In the genomic region with DNA sequence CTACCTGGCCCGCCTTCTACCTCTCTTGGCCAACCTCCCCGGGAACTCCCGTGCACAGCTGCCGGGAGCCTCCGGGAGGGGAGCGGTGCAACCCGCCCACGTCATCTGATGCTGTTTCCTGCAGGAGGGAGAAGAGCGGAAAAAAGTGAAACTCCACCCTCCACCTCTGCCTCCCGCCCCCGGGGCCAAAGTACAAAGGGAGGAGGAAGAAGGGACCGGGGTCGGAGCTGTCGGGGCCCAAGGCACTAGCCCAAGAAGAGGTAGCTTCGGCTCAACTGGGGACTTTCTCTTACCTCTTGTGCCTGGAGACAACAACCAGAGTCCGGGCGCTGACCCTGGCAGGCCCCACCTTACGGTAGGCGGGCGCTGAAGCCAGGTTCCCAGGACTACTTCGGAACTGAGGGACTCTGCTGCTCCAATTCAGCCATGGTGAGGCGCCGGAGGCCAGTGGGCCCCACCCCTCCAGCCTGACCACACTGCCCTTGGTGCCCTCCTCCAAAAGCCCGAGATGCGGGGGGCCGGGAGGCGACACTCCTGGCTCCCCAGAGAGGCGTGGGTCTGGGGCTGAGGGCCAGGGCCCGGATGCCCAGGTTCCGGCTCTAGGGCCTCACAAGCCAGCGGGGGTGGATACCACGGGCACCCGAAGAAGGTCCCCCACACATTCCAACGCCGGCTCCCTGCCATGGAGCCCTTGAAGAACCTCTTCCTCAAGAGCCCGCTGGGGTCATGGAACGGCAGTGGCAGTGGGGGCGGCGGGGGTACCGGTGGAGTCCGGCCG, we compare ENCODE assay signal across 8 mouse cellular contexts. TPM values are rescaled to one million over a fixed set of nuclear protein-coding genes. Genes with fewer than 3 reads are reported as not detected.
DNase-seq lines count a peak whose midpoint lies in the region; ATAC-seq and TF ChIP-seq lines count a peak whose summit lies in the region.

No protein-coding gene starts in this region.

- WGBS in bone marrow, adult 2 months = 1% methylated on average over 42 of the region's 42 CpGs
- 7% methylated on average over 41 of the region's 42 CpGs for WGBS in embryonic facial prominence, embryonic 15.5 days
- 2% methylated on average over 42 of the region's 42 CpGs for WGBS in heart, adult 2 months
- 1% methylated on average over 42 of the region's 42 CpGs for WGBS in kidney, adult 2 months
- WGBS in limb, embryonic 12.5 days = 12% methylated on average over 42 of the region's 42 CpGs
- 15% methylated on average over 42 of the region's 42 CpGs for WGBS in midbrain, embryonic 14.5 days

- peaks cover 2% of the 10 kb centered on the region; the same call in 1 of the 2 replicates for H3K4me1 ChIP-seq in bone marrow, adult 2 months (ENCODE audit: control insufficient read depth, insufficient read depth, low read length)
- peaks cover 53% of the 10 kb centered on the region for H3K4me1 ChIP-seq in embryonic facial prominence, embryonic 15.5 days
- peaks cover 17% of the 10 kb centered on the region for H3K4me1 ChIP-seq in heart, adult 2 months (ENCODE audit: control insufficient read depth, insufficient read depth, low read length)
- H3K4me1 ChIP-seq in kidney, adult 2 months (ENCODE audit: control insufficient read depth, insufficient read depth, low read length) = peaks cover 14% of the 10 kb centered on the region
- peaks cover 43% of the 10 kb centered on the region for H3K4me1 ChIP-seq in limb, embryonic 12.5 days (replicated peaks)
- peaks cover 33% of the 10 kb centered on the region for H3K4me1 ChIP-seq in midbrain, embryonic 14.5 days (ENCODE audit: control insufficient read depth, insufficient read depth, low read length)

- no peak for TF ChIP-seq CTCF in bone marrow, adult 2 months (IDR thresholded peaks at IDR 0.05; ENCODE audit: control insufficient read depth, insufficient read depth, low read length)
- peak; percentile 11; the same call in 1 of the 2 replicates for TF ChIP-seq CTCF in heart, adult 2 months (IDR thresholded peaks at IDR 0.05)
- no peak for TF ChIP-seq CTCF in kidney, adult 2 months (conservative IDR thresholded peaks at IDR 0.05; ENCODE audit: insufficient read depth, insufficient read length, low read depth, low read length)

- intact Hi-C loops in heart, adult 2 months (cut with DNase I) = loop anchor here (2.0 to 10.0 kb wide), 4 partner anchors 42 to 305 kb away; partner anchors contain the start of genes Kat5, Rela and Sart1

- 0 out of 2 replicates have a peak, but pooled peaks have one; percentile 16 for TF ChIP-seq EP300 in heart, adult 2 months (IDR thresholded peaks at IDR 0.05; ENCODE audit: insufficient read depth, low read depth, low read length)

- peak; percentile 77 for ATAC-seq in embryonic facial prominence, embryonic 15.5 days (ENCODE audit: insufficient number of reproducible peaks, low FRiP score, low TSS enrichment, low read depth)
- ATAC-seq in limb, embryonic 12.5 days (ENCODE audit: insufficient number of reproducible peaks, insufficient read depth, low FRiP score, low TSS enrichment, low read depth) = peak; percentile 11; the same call in 1 of the 2 replicates
- no peak; the same call in 1 of the 2 replicates for ATAC-seq in midbrain, embryonic 14.5 days (ENCODE audit: low FRiP score, low TSS enrichment)

- H3K27me3 ChIP-seq in embryonic facial prominence, embryonic 15.5 days = no peaks in the 10 kb centered on the region
- no peaks in the 10 kb centered on the region for H3K27me3 ChIP-seq in heart, adult 2 months (ENCODE audit: control insufficient read depth, insufficient read depth, low read length)
- no peaks in the 10 kb centered on the region for H3K27me3 ChIP-seq in kidney, adult 2 months (replicated peaks; ENCODE audit: control insufficient read depth, insufficient read depth, low read length)
- no peaks in the 10 kb centered on the region for H3K27me3 ChIP-seq in limb, embryonic 12.5 days
- H3K27me3 ChIP-seq in midbrain, embryonic 14.5 days (ENCODE audit: control insufficient read depth, insufficient read depth, low read length) = no peaks in the 10 kb centered on the region

- H3K9ac ChIP-seq in embryonic facial prominence, embryonic 15.5 days = peak overlapping the region; percentile 73
- peak overlapping the region; percentile 78 for H3K9ac ChIP-seq in heart, adult 2 months (ENCODE audit: low read depth, low read length)
- H3K9ac ChIP-seq in limb, embryonic 12.5 days (replicated peaks) = peak overlapping the region; percentile 94
- peak overlapping the region; percentile 75 for H3K9ac ChIP-seq in midbrain, embryonic 14.5 days (replicated peaks; ENCODE audit: low read length)

- peak; percentile 92 for DNase-seq in 416B (ENCODE audit: low read depth)
- peak; percentile 89 to 93 for DNase-seq in heart, adult 2 months
- DNase-seq in kidney, adult 2 months = peak; percentile 97
- DNase-seq in midbrain, embryonic 14.5 days = peak; percentile 69
- DNase-seq in spleen, adult 12 weeks (ENCODE audit: low spot score) = peak; percentile 80

- H3K4me3 ChIP-seq in bone marrow, adult 2 months (replicated peaks; ENCODE audit: control insufficient read depth, low read depth, low read length) = peak overlapping the region; percentile 84
- peak overlapping the region; percentile 75 for H3K4me3 ChIP-seq in embryonic facial prominence, embryonic 15.5 days (replicated peaks)
- peak overlapping the region; percentile 94 for H3K4me3 ChIP-seq in heart, adult 2 months
- H3K4me3 ChIP-seq in kidney, adult 2 months (ENCODE audit: insufficient read depth, low read depth, low read length) = peak overlapping the region; percentile 88
- H3K4me3 ChIP-seq in limb, embryonic 12.5 days (replicated peaks) = peak overlapping the region; percentile 93
- H3K4me3 ChIP-seq in midbrain, embryonic 14.5 days (replicated peaks; ENCODE audit: low read depth, low read length) = peak overlapping the region; percentile 89

- TF ChIP-seq POLR2A in bone marrow, adult 2 months (IDR thresholded peaks at IDR 0.05; ENCODE audit: borderline replicate concordance, control insufficient read depth, low read depth, low read length) = peak; percentile 71
- TF ChIP-seq POLR2A in heart, adult 2 months (IDR thresholded peaks at IDR 0.05; ENCODE audit: insufficient read depth, low read depth, low read length) = peak; percentile 90
- TF ChIP-seq POLR2A in kidney, adult 2 months (IDR thresholded peaks at IDR 0.05; ENCODE audit: low read depth, low read length) = peak; percentile 41

- peaks cover 41% of the 10 kb centered on the region for H3K36me3 ChIP-seq in embryonic facial prominence, embryonic 15.5 days
- no peaks in the 10 kb centered on the region for H3K36me3 ChIP-seq in heart, adult 2 months (ENCODE audit: control insufficient read depth, insufficient read depth, low read length)
- 0 out of 2 replicates have a peak, but pooled peaks cover 2% of the 10 kb centered on the region for H3K36me3 ChIP-seq in kidney, adult 2 months (ENCODE audit: control insufficient read depth, insufficient read depth, low read length)
- H3K36me3 ChIP-seq in limb, embryonic 12.5 days = peaks cover 66% of the 10 kb centered on the region
- peaks cover 41% of the 10 kb centered on the region for H3K36me3 ChIP-seq in midbrain, embryonic 14.5 days (ENCODE audit: control insufficient read depth, insufficient read depth, low read length)

- H3K4me2 ChIP-seq in embryonic facial prominence, embryonic 15.5 days (replicated peaks) = peak overlapping the region; percentile 94
- peak overlapping the region; percentile 95 for H3K4me2 ChIP-seq in limb, embryonic 12.5 days
- peak overlapping the region; percentile 100 for H3K4me2 ChIP-seq in midbrain, embryonic 14.5 days (ENCODE audit: low read length)

- H3K27ac ChIP-seq in bone marrow, adult 2 months (ENCODE audit: control insufficient read depth, insufficient read depth, low read depth, low read length, poor library complexity) = peak overlapping the region; percentile 94
- H3K27ac ChIP-seq in embryonic facial prominence, embryonic 15.5 days (replicated peaks) = peak overlapping the region; percentile 97
- H3K27ac ChIP-seq in heart, adult 2 months = peak overlapping the region; percentile 97
- H3K27ac ChIP-seq in kidney, adult 2 months (ENCODE audit: insufficient read depth, low read depth, low read length) = peak overlapping the region; percentile 92
- peak overlapping the region; percentile 90 for H3K27ac ChIP-seq in limb, embryonic 12.5 days
- H3K27ac ChIP-seq in midbrain, embryonic 14.5 days (replicated peaks; ENCODE audit: low read depth, low read length) = peak overlapping the region; percentile 84

- H3K79me2 ChIP-seq in heart, adult 2 months (replicated peaks; ENCODE audit: control insufficient read depth, insufficient read depth, low read length) = peaks cover 7% of the 10 kb centered on the region

- H3K9me3 ChIP-seq in embryonic facial prominence, embryonic 15.5 days (replicated peaks) = no peaks in the 10 kb centered on the region
- no peaks in the 10 kb centered on the region for H3K9me3 ChIP-seq in limb, embryonic 12.5 days
- no peaks in the 10 kb centered on the region for H3K9me3 ChIP-seq in midbrain, embryonic 14.5 days (ENCODE audit: control insufficient read depth, low read length)

RNA-seq across cellular contexts. Expression of gene Pcnx3, which starts 1.0 kb away (rescaled TPM):
- polyA plus RNA-seq in bone marrow, adult 2 months (2011; ENCODE audit: insufficient read depth, insufficient read length, low replicate concordance, missing spikeins) = 43.5 and 99.7 TPM in 2 replicates
- 24.6 and 26.6 TPM in 2 replicates for polyA plus RNA-seq in embryonic facial prominence, embryonic 15.5 days (2015; fragmentation: Nextera tagmentation; extraction: Ambion mirVana)
- 10 to 100 TPM; 17.5 to 18.6 TPM for total RNA-seq in heart, adult 2 months (2021)
- 33.6 and 40.1 TPM in 2 replicates for polyA plus RNA-seq in heart, adult 2 months (2012; rRNA removed)
- polyA plus RNA-seq in kidney, adult 2 months (2012; rRNA removed) = 88.8 and 108 TPM in 2 replicates
- 35.9 and 38.3 TPM in 2 replicates for polyA plus RNA-seq in limb, embryonic 12.5 days (2016; fragmentation: Nextera tagmentation; extraction: Ambion mirVana)
- polyA plus RNA-seq in midbrain, embryonic 14.5 days (2014; fragmentation: Nextera tagmentation; extraction: Ambion mirVana) = 33.6 and 34.4 TPM in 2 replicates

RNA-seq across cellular contexts. Expression of gene Map3k11, which starts 1.2 kb away (rescaled TPM):
- polyA plus RNA-seq in bone marrow, adult 2 months (2011; ENCODE audit: insufficient read depth, insufficient read length, low replicate concordance, missing spikeins) = 26.8 and 60.5 TPM in 2 replicates
- polyA plus RNA-seq in embryonic facial prominence, embryonic 15.5 days (2015; fragmentation: Nextera tagmentation; extraction: Ambion mirVana) = 27.1 and 30.0 TPM in 2 replicates
- 10 to 100 TPM; 20.8 to 23.2 TPM for total RNA-seq in heart, adult 2 months (2021)
- polyA plus RNA-seq in heart, adult 2 months (2012; rRNA removed) = 31.5 and 31.9 TPM in 2 replicates
- 72.2 and 83.9 TPM in 2 replicates for polyA plus RNA-seq in kidney, adult 2 months (2012; rRNA removed)
- 19.4 and 19.6 TPM in 2 replicates for polyA plus RNA-seq in limb, embryonic 12.5 days (2016; fragmentation: Nextera tagmentation; extraction: Ambion mirVana)
- polyA plus RNA-seq in midbrain, embryonic 14.5 days (2014; fragmentation: Nextera tagmentation; extraction: Ambion mirVana) = 6.8 and 12.1 TPM in 2 replicates

RNA-seq across cellular contexts. Expression of gene Kcnk7, which starts 14.4 kb away (rescaled TPM):
- not detected in 2 replicates for polyA plus RNA-seq in bone marrow, adult 2 months (2011; ENCODE audit: insufficient read depth, insufficient read length, low replicate concordance, missing spikeins)
- polyA plus RNA-seq in embryonic facial prominence, embryonic 15.5 days (2015; fragmentation: Nextera tagmentation; extraction: Ambion mirVana) = 3.8 TPM in 2 replicates
- total RNA-seq in heart, adult 2 months (2021) = not detected
- not detected in 2 replicates for polyA plus RNA-seq in heart, adult 2 months (2012; rRNA removed)
- polyA plus RNA-seq in kidney, adult 2 months (2012; rRNA removed) = 0.08 and 0.13 TPM in 2 replicates
- 0.40 TPM in 1 of 2 replicates, not detected in the other for polyA plus RNA-seq in limb, embryonic 12.5 days (2016; fragmentation: Nextera tagmentation; extraction: Ambion mirVana)
- 0.21 and 0.28 TPM in 2 replicates for polyA plus RNA-seq in midbrain, embryonic 14.5 days (2014; fragmentation: Nextera tagmentation; extraction: Ambion mirVana)

RNA-seq across cellular contexts. Expression of gene Sipa1, which starts 26.2 kb away (rescaled TPM):
- 72.2 and 101 TPM in 2 replicates for polyA plus RNA-seq in bone marrow, adult 2 months (2011; ENCODE audit: insufficient read depth, insufficient read length, low replicate concordance, missing spikeins)
- 29.4 and 30.4 TPM in 2 replicates for polyA plus RNA-seq in embryonic facial prominence, embryonic 15.5 days (2015; fragmentation: Nextera tagmentation; extraction: Ambion mirVana)
- 10 to 100 TPM; 19.9 to 23.5 TPM for total RNA-seq in heart, adult 2 months (2021)
- 37.7 and 39.9 TPM in 2 replicates for polyA plus RNA-seq in heart, adult 2 months (2012; rRNA removed)
- polyA plus RNA-seq in kidney, adult 2 months (2012; rRNA removed) = 35.4 and 36.9 TPM in 2 replicates
- polyA plus RNA-seq in limb, embryonic 12.5 days (2016; fragmentation: Nextera tagmentation; extraction: Ambion mirVana) = 26.5 and 27.6 TPM in 2 replicates
- 8.1 and 11.5 TPM in 2 replicates for polyA plus RNA-seq in midbrain, embryonic 14.5 days (2014; fragmentation: Nextera tagmentation; extraction: Ambion mirVana)

RNA-seq across cellular contexts. Expression of gene Ehbp1l1, which starts 36.4 kb away (rescaled TPM):
- 130 and 224 TPM in 2 replicates for polyA plus RNA-seq in bone marrow, adult 2 months (2011; ENCODE audit: insufficient read depth, insufficient read length, low replicate concordance, missing spikeins)
- 32.4 and 35.9 TPM in 2 replicates for polyA plus RNA-seq in embryonic facial prominence, embryonic 15.5 days (2015; fragmentation: Nextera tagmentation; extraction: Ambion mirVana)
- total RNA-seq in heart, adult 2 months (2021) = 100 to 1,000 TPM; 128 to 137 TPM
- polyA plus RNA-seq in heart, adult 2 months (2012; rRNA removed) = 100 and 121 TPM in 2 replicates
- 19.3 and 20.1 TPM in 2 replicates for polyA plus RNA-seq in kidney, adult 2 months (2012; rRNA removed)
- 15.9 and 16.5 TPM in 2 replicates for polyA plus RNA-seq in limb, embryonic 12.5 days (2016; fragmentation: Nextera tagmentation; extraction: Ambion mirVana)
- 12.4 and 14.3 TPM in 2 replicates for polyA plus RNA-seq in midbrain, embryonic 14.5 days (2014; fragmentation: Nextera tagmentation; extraction: Ambion mirVana)
